Mouse (Mus musculus): ENCODE measurements around the gene Prpf19. TPM values are rescaled to one million over a fixed set of nuclear protein-coding genes. Genes with fewer than 3 reads are reported as not detected.

Gene Prpf19
- polyA plus RNA-seq, 2 experiments, result 15.7 to 108 TPM

- no peak overlapping the region for H3K4me3 ChIP-seq (ENCODE audit: insufficient read depth in 1 of 2, low read depth in 2 of 2, low read length in 2 of 2)
- TF ChIP-seq EP300 (IDR thresholded peaks at IDR 0.05; ENCODE audit: low read depth) (no peak), CTCF (IDR thresholded peaks at IDR 0.05; ENCODE audit: low read depth) (no peak)
- peaks cover 16% of the 10 kb centered on the region for H3K36me3 ChIP-seq (replicated peaks; ENCODE audit: control insufficient read depth, insufficient read depth, low read depth)
- no peak overlapping the region for H3K27ac ChIP-seq
- H3K4me2 ChIP-seq (ENCODE audit: low read depth), result no peak overlapping the region
- DNase-seq (ENCODE audit: low read depth in 3 of 3, low spot score in 3 of 3), result no peak
- H3K27me3 ChIP-seq (ENCODE audit: control insufficient read depth, insufficient read depth, low read length), result no peaks in the 10 kb centered on the region
- WGBS (ENCODE audit: insufficient replicate concordance), result 70% methylated on average over 6 of the region's 6 CpGs
- H3K9me3 ChIP-seq (ENCODE audit: control insufficient read depth, low read length), result no peaks in the 10 kb centered on the region
- 0 out of 4 replicates have a peak, but pooled peaks cover 0 to 6% of the 10 kb centered on the region in 2 experiments for H3K4me1 ChIP-seq (replicated peaks; ENCODE audit: control insufficient read depth in 2 of 2, insufficient read depth in 2 of 2, low read length in 1 of 2)
- no peak for ATAC-seq (ENCODE audit: insufficient read depth)
- no peak overlapping the region for H3K9ac ChIP-seq (replicated peaks)
Measured at GRCm38 (mm10) chr19:10909087-10909721, 14.2 kb downstream of the Prpf19 start.

- H3K36me3 ChIP-seq (replicated peaks; ENCODE audit: control insufficient read depth, insufficient read depth, low read depth), result no peaks in the 10 kb centered on the region
- H3K4me3 ChIP-seq (ENCODE audit: insufficient read depth in 1 of 2, low read depth in 2 of 2, low read length in 2 of 2), result no peak overlapping the region
- H3K27ac ChIP-seq, result no peak overlapping the region
- H3K9ac ChIP-seq (replicated peaks), result no peak overlapping the region
- no peaks in the 10 kb centered on the region for H3K9me3 ChIP-seq (ENCODE audit: control insufficient read depth, low read length)
- H3K4me2 ChIP-seq (ENCODE audit: low read depth), result no peak overlapping the region
- no peak for TF ChIP-seq CTCF (IDR thresholded peaks at IDR 0.05; ENCODE audit: low read depth)
- no peak for TF ChIP-seq EP300 (IDR thresholded peaks at IDR 0.05; ENCODE audit: low read depth)
- DNase-seq (ENCODE audit: low read depth in 3 of 3, low spot score in 3 of 3) (no peak), ATAC-seq (ENCODE audit: insufficient read depth) (no peak)
- H3K27me3 ChIP-seq (ENCODE audit: control insufficient read depth, insufficient read depth, low read length), result no peaks in the 10 kb centered on the region
- H3K4me1 ChIP-seq (replicated peaks; ENCODE audit: control insufficient read depth in 2 of 2, insufficient read depth in 2 of 2, low read length in 1 of 2), result 0 out of 4 replicates have a peak, but pooled peaks cover 0 to 3% of the 10 kb centered on the region in 2 experiments
- 12% methylated on average over 7 of the region's 7 CpGs for WGBS (ENCODE audit: insufficient replicate concordance)
Measured at GRCm38 (mm10) chr19:10914291-10914690, 19.3 kb downstream of the Prpf19 start.

GRCm38 (mm10) chr19:10914870-10915269 is 19.8 kb downstream of the Prpf19 start:
- no peak for ATAC-seq (ENCODE audit: insufficient read depth)

GRCm38 (mm10) chr19:10916506-10916905 is 21.5 kb downstream of the Prpf19 start:
- TF ChIP-seq EP300 (IDR thresholded peaks at IDR 0.05; ENCODE audit: low read depth), result no peak
- TF ChIP-seq CTCF (IDR thresholded peaks at IDR 0.05; ENCODE audit: low read depth), result no peak
- no peak overlapping the region for H3K4me3 ChIP-seq (ENCODE audit: insufficient read depth in 1 of 2, low read depth in 2 of 2, low read length in 2 of 2)

More at GRCm38 (mm10) chr19:10914870-10915269, 19.8 kb downstream of the Prpf19 start:
- Histone ChIP-seq H3K27ac (no peak overlapping the region), H3K4me1 (replicated peaks; ENCODE audit: control insufficient read depth in 2 of 2, insufficient read depth in 2 of 2, low read length in 1 of 2) (0 out of 4 replicates have a peak, but pooled peaks cover 0 to 3% of the 10 kb centered on the region in 2 experiments), H3K36me3 (replicated peaks; ENCODE audit: control insufficient read depth, insufficient read depth, low read depth) (no peaks in the 10 kb centered on the region), H3K27me3 (ENCODE audit: control insufficient read depth, insufficient read depth, low read length) (no peaks in the 10 kb centered on the region), H3K9ac (replicated peaks) (no peak overlapping the region), H3K4me3 (ENCODE audit: insufficient read depth in 1 of 2, low read depth in 2 of 2, low read length in 2 of 2) (no peak overlapping the region), H3K4me2 (ENCODE audit: low read depth) (no peak overlapping the region), H3K9me3 (ENCODE audit: control insufficient read depth, low read length) (no peaks in the 10 kb centered on the region)
- DNase-seq (ENCODE audit: low read depth in 3 of 3, low spot score in 3 of 3), result no peak
- 23% methylated on average over 2 of the region's 2 CpGs for WGBS (ENCODE audit: insufficient replicate concordance)
- TF ChIP-seq CTCF (IDR thresholded peaks at IDR 0.05; ENCODE audit: low read depth) (no peak), EP300 (IDR thresholded peaks at IDR 0.05; ENCODE audit: low read depth) (no peak)

GRCm38 (mm10) chr19:10918321-10918991 is 23.4 kb downstream of the Prpf19 start:
- H3K9ac ChIP-seq (replicated peaks), result no peak overlapping the region
- H3K27me3 ChIP-seq (ENCODE audit: control insufficient read depth, insufficient read depth, low read length), result no peaks in the 10 kb centered on the region
- H3K9me3 ChIP-seq (ENCODE audit: control insufficient read depth, low read length), result no peaks in the 10 kb centered on the region
- 0 out of 4 replicates have a peak, but pooled peaks cover 0 to 3% of the 10 kb centered on the region in 2 experiments for H3K4me1 ChIP-seq (replicated peaks; ENCODE audit: control insufficient read depth in 2 of 2, insufficient read depth in 2 of 2, low read length in 1 of 2)
- no peak overlapping the region for H3K27ac ChIP-seq
- DNase-seq (ENCODE audit: low read depth in 3 of 3, low spot score in 3 of 3) (no peak), ATAC-seq (ENCODE audit: insufficient read depth) (no peak)
- H3K4me3 ChIP-seq (ENCODE audit: insufficient read depth in 1 of 2, low read depth in 2 of 2, low read length in 2 of 2), result no peak overlapping the region
- WGBS (ENCODE audit: insufficient replicate concordance), result 67% methylated on average over 10 of the region's 10 CpGs
- no peaks in the 10 kb centered on the region for H3K36me3 ChIP-seq (replicated peaks; ENCODE audit: control insufficient read depth, insufficient read depth, low read depth)
- no peak for TF ChIP-seq EP300 (IDR thresholded peaks at IDR 0.05; ENCODE audit: low read depth)
- no peak overlapping the region for H3K4me2 ChIP-seq (ENCODE audit: low read depth)

More at GRCm38 (mm10) chr19:10916506-10916905, 21.5 kb downstream of the Prpf19 start:
- no peaks in the 10 kb centered on the region for H3K27me3 ChIP-seq (ENCODE audit: control insufficient read depth, insufficient read depth, low read length)
- H3K4me2 ChIP-seq (ENCODE audit: low read depth), result no peak overlapping the region
- H3K27ac ChIP-seq, result no peak overlapping the region
- 31% methylated on average over 5 of the region's 5 CpGs for WGBS (ENCODE audit: insufficient replicate concordance)
- H3K9me3 ChIP-seq (ENCODE audit: control insufficient read depth, low read length), result no peaks in the 10 kb centered on the region
- H3K4me1 ChIP-seq (replicated peaks; ENCODE audit: control insufficient read depth in 2 of 2, insufficient read depth in 2 of 2, low read length in 1 of 2), result 0 out of 4 replicates have a peak, but pooled peaks cover 0 to 3% of the 10 kb centered on the region in 2 experiments
- ATAC-seq (ENCODE audit: insufficient read depth) (no peak), DNase-seq (ENCODE audit: low read depth in 3 of 3, low spot score in 3 of 3) (no peak)
- H3K36me3 ChIP-seq (replicated peaks; ENCODE audit: control insufficient read depth, insufficient read depth, low read depth), result no peaks in the 10 kb centered on the region
- H3K9ac ChIP-seq (replicated peaks), result no peak overlapping the region

All from liver, embryonic 14.5 days (tissue).